Mouse (Mus musculus) ES-E14 (cell line): ENCODE results near the gene Aurkaip1. TPM values are rescaled to one million over a fixed set of nuclear protein-coding genes. Genes with fewer than 3 reads are reported as not detected.

Experiments used
- DNase-seq: peaks from one replicate; pipeline ENCODE4 v3.0.0-alpha.2; 2013; ENCODE audit warnings: low read depth, low spot score
- H3K27ac ChIP-seq: 2 replicates; pipeline ENCODE4 v1.5.1; 2012; ENCODE audit warnings: low read depth, mild to moderate bottlenecking, low read length, moderate library complexity, mixed read lengths; ENCODE audit not compliant: poor library complexity, insufficient read depth, severe bottlenecking
- H3K36me3 ChIP-seq: 2 replicates; pipeline ENCODE4 v1.6.1; 2012; ENCODE audit warnings: mild to moderate bottlenecking, low read length, moderate library complexity, mixed read lengths; ENCODE audit not compliant: control insufficient read depth, poor library complexity, insufficient read depth, severe bottlenecking
- H3K4me1 ChIP-seq, 2 experiments: fragments of 150-350 bp in 1 of 2; sonication (generic) in 1 of 2; 2 replicates each; pipeline ENCODE4 v1.6.1; 2012; ENCODE audit warnings: low read length in 2 of 2, mild to moderate bottlenecking in 1 of 2, mixed read lengths in 1 of 2; ENCODE audit not compliant: control insufficient read depth in 2 of 2, insufficient read depth in 2 of 2, poor library complexity in 1 of 2
- H3K4me3 ChIP-seq, 2 experiments: fragments of 150-350 bp in 1 of 2; sonication (generic) in 1 of 2; 2 replicates each; pipeline ENCODE4 v1.5.1; 2012; ENCODE audit warnings: low read length in 2 of 2, low read depth in 1 of 2, mild to moderate bottlenecking in 1 of 2, mixed read lengths in 1 of 2; ENCODE audit not compliant: insufficient read depth in 1 of 2, poor library complexity in 1 of 2, severe bottlenecking in 1 of 2
- H3K9ac ChIP-seq: 2 replicates; pipeline ENCODE4 v1.6.1; 2012; ENCODE audit warnings: low read depth, mild to moderate bottlenecking, low read length, mixed read lengths; ENCODE audit not compliant: poor library complexity, insufficient read depth, severe bottlenecking
- H3K9me3 ChIP-seq: fragments of 150-350 bp; sonication (generic); 2 replicates; pipeline ENCODE4 v1.6.1; 2012; ENCODE audit warnings: low read depth, mild to moderate bottlenecking, low read length; ENCODE audit not compliant: control insufficient read depth, insufficient read depth
- CHD2 ChIP-seq: IDR thresholded peaks from 2 replicates; pipeline ENCODE4 v1.6.1; 2014; ENCODE audit warnings: mild to moderate bottlenecking, low read depth, low read length, inconsistent platforms
- HCFC1 ChIP-seq: IDR thresholded peaks from 2 replicates; pipeline ENCODE4 v1.6.1; 2012; ENCODE audit warnings: low read length, inconsistent platforms, borderline replicate concordance; ENCODE audit not compliant: insufficient read depth
- MAFK ChIP-seq: IDR thresholded peaks from 2 replicates; pipeline ENCODE4 v1.6.1; 2014; ENCODE audit warnings: mild to moderate bottlenecking, low read depth, low read length, inconsistent platforms; ENCODE audit not compliant: insufficient read depth
- ZC3H11A ChIP-seq: IDR thresholded peaks from 2 replicates; pipeline ENCODE4 v1.6.1; 2012; ENCODE audit warnings: low read depth, mild to moderate bottlenecking, inconsistent platforms, low read length, borderline replicate concordance
- ZNF384 ChIP-seq: IDR thresholded peaks from 2 replicates; pipeline ENCODE4 v1.6.1; 2012; ENCODE audit warnings: low read depth, low read length, inconsistent platforms
- in situ Hi-C, 2 experiments: fragments of 600-800 bp; cut with MboI; formaldehyde crosslinking; loops; one replicate each; pipeline ENCODE4 v1.15.1; 2025; ENCODE audit warnings: low sequenced_read_pairs in 2 of 2, inconsistent platforms in 1 of 2; ENCODE audit not compliant: unreplicated experiment in 2 of 2
- total RNA-seq: library from RNA; depleted of rRNA; stranded (reverse); fragments of 300-350 nt; gene quantifications from 2 replicates; pipeline ENCODE4 v1.2.3, GENCODE M21; 2012

Gene Aurkaip1
- total RNA-seq, 1 experiment: 162 TPM

- TF ChIP-seq HCFC1 (no peak), ZC3H11A (no peak), CHD2 (no peak), MAFK (no peak), ZNF384 (no peak)
- DNase-seq: no peak
- Histone ChIP-seq H3K9ac (no peak overlapping the region), H3K36me3 (peaks cover 50% of the 10 kb centered on the region), H3K4me3 (no peak overlapping the region), H3K27ac (no peak overlapping the region), H3K9me3 (no peaks in the 10 kb centered on the region), H3K4me1 (peaks cover 0 to 2% of the 10 kb centered on the region in 2 experiments; a peak in 1 of 4 replicates)
- in situ Hi-C loops: no loop called here
Observed at GRCm38 (mm10) chr4:155817533-155817932, 13.5 kb upstream of the Aurkaip1 start.

- H3K4me1 ChIP-seq: peaks cover 0 to 2% of the 10 kb centered on the region in 2 experiments; a peak in 1 of 4 replicates
- H3K9me3 ChIP-seq: no peaks in the 10 kb centered on the region
- H3K27ac ChIP-seq: no peak overlapping the region; the same call in 1 of the 2 replicates
- H3K9ac ChIP-seq: no peak overlapping the region
- no peak overlapping the region for H3K4me3 ChIP-seq
- TF ChIP-seq ZNF384: peak; percentile 45
- no peak for TF ChIP-seq ZC3H11A
- no peak for TF ChIP-seq CHD2
- DNase-seq: no peak
- in situ Hi-C loops: no loop called here
- peaks cover 55% of the 10 kb centered on the region for H3K36me3 ChIP-seq
Observed at GRCm38 (mm10) chr4:155821025-155821424, 10.0 kb upstream of the Aurkaip1 start.

- no peak for DNase-seq
- no peaks in the 10 kb centered on the region for H3K4me1 ChIP-seq
- no peak for TF ChIP-seq CHD2
- TF ChIP-seq MAFK: no peak
- peaks cover 42% of the 10 kb centered on the region for H3K36me3 ChIP-seq
- no peaks in the 10 kb centered on the region for H3K9me3 ChIP-seq
- no peak overlapping the region for H3K9ac ChIP-seq
- H3K27ac ChIP-seq: no peak overlapping the region
- H3K4me3 ChIP-seq: no peak overlapping the region
- in situ Hi-C loops: no loop called here
Observed at GRCm38 (mm10) chr4:155823443-155823842, 7.6 kb upstream of the Aurkaip1 start.

- Histone ChIP-seq H3K27ac (no peak overlapping the region; the same call in 1 of the 2 replicates), H3K4me3 (no peak overlapping the region), H3K4me1 (peaks cover 0 to 6% of the 10 kb centered on the region in 2 experiments; a peak in 1 of 4 replicates), H3K9me3 (no peaks in the 10 kb centered on the region), H3K36me3 (peaks cover 3% of the 10 kb centered on the region), H3K9ac (no peak overlapping the region)
- no peak for DNase-seq
- in situ Hi-C loops: no loop called here
- no peak for TF ChIP-seq ZC3H11A
- no peak for TF ChIP-seq ZNF384
- TF ChIP-seq MAFK: no peak
- no peak for TF ChIP-seq CHD2
- TF ChIP-seq HCFC1: no peak
Observed at GRCm38 (mm10) chr4:155829866-155830265, 1.2 kb upstream of the Aurkaip1 start.

GRCm38 (mm10) chr4:155830596-155830995 is 476 bp upstream of the Aurkaip1 start:
- H3K9ac ChIP-seq: peak overlapping the region; percentile 47; the same call in 1 of the 2 replicates
- DNase-seq: no peak
- peaks cover 0 to 6% of the 10 kb centered on the region in 2 experiments; a peak in 1 of 4 replicates for H3K4me1 ChIP-seq
- peak overlapping the region; percentile 17 to 64; a peak in 2 of 4 replicates for H3K4me3 ChIP-seq
- peaks cover 2% of the 10 kb centered on the region; the same call in 1 of the 2 replicates for H3K36me3 ChIP-seq
- no peaks in the 10 kb centered on the region for H3K9me3 ChIP-seq
- 0 out of 2 replicates have a peak overlapping the region, but pooled peaks have one; percentile 24 for H3K27ac ChIP-seq
- TF ChIP-seq CHD2 (no peak), ZNF384 (no peak), HCFC1 (no peak), MAFK (no peak), ZC3H11A (no peak)
- in situ Hi-C loops: no loop called here
